Mouse (Mus musculus) heart, embryonic 14.5 days (tissue): ENCODE results near the gene Lysmd4. TPM values are rescaled to one million over a fixed set of nuclear protein-coding genes. Genes with fewer than 3 reads are reported as not detected.

Source experiments
- ATAC-seq: fragments of 200-750 bp; cut with Nextera tagmentation; 2 replicates; pipeline ENCODE4 v1.8.0; 2017; ENCODE audit warnings: low read depth, moderate TSS enrichment; ENCODE audit not compliant: insufficient number of reproducible peaks, insufficient read depth, low FRiP score
- H3K27ac ChIP-seq, 2 experiments: fragments of 200-500 bp in 1 of 2; fragments of 300-500 bp in 1 of 2; sonication (generic) in 1 of 2; replicated peaks in 1 of 2; 2 replicates each; pipeline ENCODE4 v1.5.1; 2012 to 2014; ENCODE audit warnings: low read depth in 2 of 2, low read length in 2 of 2, control low read depth in 1 of 2, mild to moderate bottlenecking in 1 of 2, mixed read lengths in 1 of 2; ENCODE audit not compliant: control insufficient read depth in 1 of 2, insufficient read depth in 1 of 2
- H3K27me3 ChIP-seq: fragments of 300-500 bp; sonication (generic); 2 replicates; pipeline ENCODE4 v1.6.1; 2014; ENCODE audit warnings: mild to moderate bottlenecking, low read length, control low read depth; ENCODE audit not compliant: control insufficient read depth, insufficient read depth
- H3K36me3 ChIP-seq: fragments of 300-500 bp; sonication (generic); 2 replicates; pipeline ENCODE4 v1.6.1; 2014; ENCODE audit warnings: mild to moderate bottlenecking, control low read depth, low read length, mixed read lengths; ENCODE audit not compliant: control insufficient read depth, insufficient read depth
- H3K4me1 ChIP-seq, 2 experiments: fragments of 200-500 bp in 1 of 2; fragments of 300-500 bp in 1 of 2; sonication (generic) in 1 of 2; 2 replicates each; pipeline ENCODE4 v1.6.1; 2012 to 2014; ENCODE audit warnings: low read length in 2 of 2, control low read depth in 1 of 2, mixed read lengths in 1 of 2; ENCODE audit not compliant: control insufficient read depth in 2 of 2, insufficient read depth in 2 of 2
- H3K4me2 ChIP-seq: fragments of 300-500 bp; sonication (generic); 2 replicates; pipeline ENCODE4 v1.6.1; 2014; ENCODE audit warnings: mild to moderate bottlenecking, low read length
- H3K4me3 ChIP-seq, 2 experiments: fragments of 200-500 bp in 1 of 2; fragments of 300-500 bp in 1 of 2; sonication (generic) in 1 of 2; 2 replicates each; pipeline ENCODE4 v1.5.1; 2012 to 2014; ENCODE audit warnings: low read length in 2 of 2, mild to moderate bottlenecking in 2 of 2, control low read depth in 1 of 2, low read depth in 1 of 2, moderate library complexity in 1 of 2; ENCODE audit not compliant: control insufficient read depth in 1 of 2, insufficient read depth in 1 of 2
- H3K9ac ChIP-seq: fragments of 300-500 bp; sonication (generic); 2 replicates; pipeline ENCODE4 v1.6.1; 2014; ENCODE audit warnings: mild to moderate bottlenecking, low read length
- H3K9me3 ChIP-seq: fragments of 300-500 bp; sonication (generic); 2 replicates; pipeline ENCODE4 v1.6.1; 2016; ENCODE audit warnings: low read length, control low read depth; ENCODE audit not compliant: control insufficient read depth
- WGBS: fragments of 180-500 bp; shearing (Covaris S2); extraction: QIAGEN DNeasy Blood & Tissue Kit; methylation state at CpG from one replicate; pipeline ENCODE4 v1.1.7; 2014; 5-methylcytosine and 5-hydroxymethylcytosine counted together
- polyA plus RNA-seq: library from polyadenylated mRNA; unstranded; fragments of >200 nt; fragmentation: Nextera tagmentation; extraction: Ambion mirVana; gene quantifications from 2 replicates; pipeline ENCODE4 v1.2.1, GENCODE M21; 2014

Gene Lysmd4
- polyA plus RNA-seq, 1 experiment from 2014 or later, result 13.8 TPM

DNA sequence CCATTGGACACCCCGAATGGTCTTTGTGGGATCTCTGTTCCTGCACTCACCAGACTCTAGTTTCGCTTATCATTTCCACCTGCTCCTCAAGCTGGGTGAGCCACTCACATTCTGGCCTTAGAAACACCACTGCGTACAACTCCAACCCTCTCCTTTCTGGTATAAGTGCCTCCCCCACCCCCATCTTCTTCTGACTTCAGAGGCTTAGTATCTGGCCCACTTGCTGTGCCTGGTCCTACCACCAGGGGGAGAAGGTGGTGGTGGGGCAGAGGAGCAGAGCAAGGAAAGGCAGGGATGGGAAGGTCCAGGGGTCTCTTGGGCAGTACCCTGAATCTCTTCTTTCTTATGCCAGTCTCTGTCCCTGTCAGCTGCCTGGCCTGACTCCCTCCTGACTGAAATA lies 5.3 kb upstream of the Lysmd4 start:
- H3K9me3 ChIP-seq, result no peaks in the 10 kb centered on the region
- no peak overlapping the region for H3K4me3 ChIP-seq
- no peaks in the 10 kb centered on the region for H3K27me3 ChIP-seq
- peaks cover 11 to 13% of the 10 kb centered on the region in 2 experiments; a peak in 3 of 4 replicates for H3K4me1 ChIP-seq
- ATAC-seq, result no peak
- no peak overlapping the region for H3K9ac ChIP-seq
- WGBS, result 68% methylated on average over 3 of the region's 3 CpGs
- H3K4me2 ChIP-seq, result no peak overlapping the region
- H3K27ac ChIP-seq, result no peak overlapping the region
- H3K36me3 ChIP-seq, result no peaks in the 10 kb centered on the region

DNA sequence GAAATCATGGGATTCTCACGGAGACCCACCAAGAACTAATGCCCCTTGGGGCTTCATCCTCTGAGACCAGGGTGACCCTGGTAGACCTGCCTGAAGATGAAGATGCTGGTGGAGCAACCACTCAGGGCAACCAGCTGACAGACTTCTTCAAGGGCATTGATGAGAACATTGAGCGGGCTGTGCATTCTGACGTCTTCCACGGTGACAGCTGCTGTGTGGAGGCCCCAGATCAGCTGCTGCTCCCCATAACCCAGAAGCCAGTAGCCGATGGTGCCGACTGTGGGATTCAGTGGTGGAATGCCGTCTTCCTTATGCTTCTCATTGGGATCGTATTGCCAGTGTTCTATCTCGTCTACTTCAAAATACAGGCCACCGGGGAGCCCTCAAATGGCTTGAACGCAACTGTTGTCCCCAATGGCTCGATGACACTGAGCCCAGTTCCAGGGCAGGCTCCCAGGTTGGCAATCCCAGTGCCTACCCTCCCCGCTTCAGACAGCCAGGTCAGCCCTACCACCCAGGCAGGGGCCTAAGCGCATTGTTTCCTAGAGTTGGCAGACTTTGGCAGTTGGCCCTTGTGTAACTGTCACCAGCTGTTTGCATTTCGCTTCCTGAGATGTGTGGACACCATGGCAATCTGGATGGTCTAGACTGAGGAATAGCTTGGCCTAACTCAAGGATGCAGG lies 3.7 kb downstream of the Lysmd4 start:
- H3K27me3 ChIP-seq, result no peaks in the 10 kb centered on the region
- peaks cover 19 to 37% of the 10 kb centered on the region in 2 experiments for H3K4me1 ChIP-seq
- no peak overlapping the region for H3K4me3 ChIP-seq
- no peak overlapping the region for H3K9ac ChIP-seq
- peaks cover 33% of the 10 kb centered on the region for H3K36me3 ChIP-seq
- WGBS, result 89% methylated on average over 15 of the region's 15 CpGs
- ATAC-seq, result no peak
- no peaks in the 10 kb centered on the region for H3K9me3 ChIP-seq
- no peak overlapping the region for H3K4me2 ChIP-seq
- H3K27ac ChIP-seq, result no peak overlapping the region

DNA sequence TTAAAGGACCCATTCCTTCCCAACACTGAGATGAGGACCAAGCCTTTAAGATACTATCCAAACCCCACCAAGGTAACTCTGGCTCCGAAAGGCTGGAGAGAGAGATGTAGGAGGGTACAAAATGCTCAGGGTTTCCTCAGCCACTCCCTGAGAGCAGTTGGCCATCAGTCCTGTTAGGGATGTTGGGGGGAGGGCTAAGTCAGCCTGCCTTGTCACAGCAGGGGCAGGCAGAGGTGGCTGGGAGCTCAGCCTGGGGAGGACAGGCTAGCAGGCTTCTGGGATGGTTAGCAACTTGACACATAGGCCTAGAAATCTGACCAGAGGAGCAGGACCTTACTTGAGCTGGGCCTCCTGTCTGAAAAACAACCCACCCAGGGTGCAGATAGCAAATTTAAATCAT lies 5.2 kb downstream of the Lysmd4 start:
- Histone ChIP-seq H3K27ac (0 out of 4 replicates have a peak overlapping the region, but pooled peaks of 1 of the 2 experiments have one; percentile 14), H3K27me3 (no peaks in the 10 kb centered on the region), H3K9me3 (no peaks in the 10 kb centered on the region), H3K9ac (no peak overlapping the region), H3K4me1 (peaks cover 19 to 45% of the 10 kb centered on the region in 2 experiments), H3K36me3 (peaks cover 46% of the 10 kb centered on the region), H3K4me3 (no peak overlapping the region), H3K4me2 (no peak overlapping the region)
- no peak for ATAC-seq
- 55% methylated on average over 1 of the region's 1 CpGs for WGBS

DNA sequence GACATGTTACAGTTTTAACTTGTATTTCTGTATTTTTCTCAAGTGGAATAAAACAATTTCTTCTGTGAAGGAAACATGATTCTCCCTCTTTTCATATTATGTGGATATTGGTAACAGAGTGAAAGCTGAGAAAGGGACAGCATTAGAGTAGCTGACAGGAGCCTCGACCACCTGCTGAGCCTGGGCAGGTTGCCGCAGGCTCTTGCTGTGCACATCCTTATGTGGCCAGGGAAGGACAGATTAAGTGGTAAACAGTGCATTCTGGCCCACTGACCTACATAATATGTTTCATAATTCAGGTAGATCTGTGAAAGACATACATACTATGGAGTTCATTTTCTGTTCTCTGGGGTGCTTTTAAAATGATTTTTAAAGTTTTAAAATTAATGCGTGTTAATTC lies 6.0 kb downstream of the Lysmd4 start:
- peaks cover 19 to 41% of the 10 kb centered on the region in 2 experiments for H3K4me1 ChIP-seq
- H3K4me3 ChIP-seq, result no peak overlapping the region
- H3K9me3 ChIP-seq, result no peaks in the 10 kb centered on the region
- no peak for ATAC-seq
- H3K27me3 ChIP-seq, result no peaks in the 10 kb centered on the region
- H3K36me3 ChIP-seq, result peaks cover 54% of the 10 kb centered on the region
- H3K27ac ChIP-seq, result no peak overlapping the region
- H3K4me2 ChIP-seq, result no peak overlapping the region
- 65% methylated on average over 3 of the region's 3 CpGs for WGBS
- no peak overlapping the region for H3K9ac ChIP-seq

DNA sequence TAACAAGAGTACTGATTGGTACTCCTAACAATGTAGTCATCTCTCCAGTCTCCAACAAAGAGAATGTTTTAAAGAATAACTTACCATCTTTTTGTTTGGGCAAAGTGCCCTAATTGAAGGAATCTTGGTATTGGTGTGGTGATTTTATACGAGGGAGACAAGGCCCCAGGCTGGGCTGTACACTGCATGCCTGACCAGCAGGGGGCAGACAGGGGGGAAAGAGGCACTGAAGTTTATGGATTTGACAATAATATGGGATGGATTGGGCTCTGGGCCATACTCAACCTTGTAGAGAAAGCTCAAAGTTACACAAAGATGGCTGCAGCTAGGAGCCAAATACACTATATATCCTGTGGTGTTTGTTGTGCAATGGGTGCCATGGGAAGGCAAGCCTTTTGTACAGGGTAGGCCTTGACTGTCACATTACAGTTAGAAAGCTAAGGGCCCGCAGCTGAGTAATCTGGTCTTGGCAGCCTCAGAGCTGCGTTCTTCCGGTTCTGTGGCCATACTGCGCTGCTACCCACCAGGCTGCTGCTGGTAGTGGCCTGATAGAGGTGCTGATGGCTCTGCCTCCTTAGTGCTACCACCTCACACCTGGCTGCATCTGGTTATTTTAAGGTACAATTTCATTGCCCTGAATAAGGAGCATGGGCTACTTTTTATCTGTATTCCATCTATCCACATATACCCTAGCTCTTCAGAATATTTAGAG lies 6.7 kb downstream of the Lysmd4 start:
- 75% methylated on average over 5 of the region's 5 CpGs for WGBS
- Histone ChIP-seq H3K9me3 (no peaks in the 10 kb centered on the region), H3K27me3 (no peaks in the 10 kb centered on the region), H3K4me3 (no peak overlapping the region), H3K4me1 (peaks cover 19 to 36% of the 10 kb centered on the region in 2 experiments), H3K4me2 (no peak overlapping the region), H3K27ac (peak overlapping the region; percentile 63 to 97), H3K9ac (no peak overlapping the region), H3K36me3 (peaks cover 56% of the 10 kb centered on the region)
- no peak for ATAC-seq

DNA sequence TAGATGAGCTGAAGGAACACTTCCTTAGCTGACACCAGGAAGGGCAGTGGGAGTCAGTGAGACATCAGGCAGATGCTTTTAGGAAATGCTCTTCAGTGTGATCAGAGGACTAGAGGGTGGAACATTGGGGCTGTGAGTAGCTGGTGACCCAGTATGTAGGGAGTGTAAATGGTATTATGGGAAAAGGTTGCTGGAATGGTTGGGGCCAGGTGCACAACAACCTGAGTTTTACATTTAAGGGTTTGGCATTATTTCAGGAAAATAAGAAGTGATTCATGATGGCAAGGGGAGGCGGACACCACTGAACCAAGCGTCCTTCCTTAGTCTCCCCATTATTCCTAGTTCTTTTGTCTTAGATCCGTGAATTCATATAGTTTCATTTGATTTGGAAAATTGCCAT lies 7.4 kb downstream of the Lysmd4 start:
- no peak for ATAC-seq
- H3K36me3 ChIP-seq, result peaks cover 56% of the 10 kb centered on the region
- peak overlapping the region; percentile 63 to 97 for H3K27ac ChIP-seq
- 0 out of 2 replicates have a peak overlapping the region, but pooled peaks have one; percentile 5 for H3K4me2 ChIP-seq
- no peak overlapping the region for H3K9ac ChIP-seq
- 81% methylated on average over 3 of the region's 3 CpGs for WGBS
- no peaks in the 10 kb centered on the region for H3K27me3 ChIP-seq
- H3K4me1 ChIP-seq, result peaks cover 20 to 40% of the 10 kb centered on the region in 2 experiments
- no peaks in the 10 kb centered on the region for H3K9me3 ChIP-seq
- no peak overlapping the region for H3K4me3 ChIP-seq

DNA sequence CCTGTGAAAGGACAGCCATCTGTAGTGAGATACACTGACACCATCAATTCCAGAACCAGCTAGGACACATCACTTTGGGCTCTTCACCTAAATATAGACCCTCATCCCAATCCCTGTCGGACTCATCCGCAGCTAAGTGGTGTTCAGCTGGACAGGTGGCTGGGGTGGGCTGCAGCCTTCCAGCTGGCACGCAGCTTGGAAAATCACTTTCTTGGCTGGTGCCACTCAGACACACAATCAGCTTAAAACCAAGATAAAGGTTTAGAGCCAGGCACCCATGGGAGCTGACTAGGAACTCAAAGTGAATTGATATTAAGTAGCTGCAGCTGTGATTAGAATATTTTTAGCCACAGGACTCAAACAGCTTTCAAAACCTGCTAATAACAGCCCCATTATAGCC lies 7.9 kb downstream of the Lysmd4 start:
- Histone ChIP-seq H3K27ac (peak overlapping the region; percentile 96 to 97), H3K27me3 (no peaks in the 10 kb centered on the region), H3K4me1 (peaks cover 22 to 46% of the 10 kb centered on the region in 2 experiments), H3K36me3 (peaks cover 56% of the 10 kb centered on the region), H3K4me2 (peak overlapping the region; percentile 22), H3K9me3 (no peaks in the 10 kb centered on the region), H3K9ac (no peak overlapping the region), H3K4me3 (no peak overlapping the region)
- ATAC-seq, result no peak
- WGBS, result 27% methylated on average over 3 of the region's 3 CpGs
